22 mouse cellular contexts compared by ENCODE assay signal in genomic region chr13:17216524-17216923, GRCm38 (mm10).
DNase-seq lines count a peak whose midpoint lies in the region; ATAC-seq and TF ChIP-seq lines count a peak whose summit lies in the region.
"Had no signal": no experiment of that assay in that cellular context is flagged by ENCODE, and none has a peak within 500 bp of the region (broad histone marks: within the 10 kb centered on the region; RNA-seq: fewer than 3 reads in every experiment).

No protein-coding gene starts in this region.

- H3K4me3 ChIP-seq in gastrocnemius, adult 2 months = no peak overlapping the region
- no peak overlapping the region for H3K4me3 ChIP-seq in midbrain, postnatal 0 days (ENCODE audit: low read depth, low read length)
- H3K4me3 ChIP-seq in midbrain, embryonic 15.5 days = no peak overlapping the region
- no peak overlapping the region for H3K4me3 ChIP-seq in midbrain, embryonic 14.5 days (replicated peaks; ENCODE audit: low read depth, low read length)
- H3K4me3 ChIP-seq: embryonic facial prominence, embryonic 12.5 days; heart, embryonic 10.5 days; neural tube, embryonic 15.5 days had no signal

- H3K27ac ChIP-seq in gastrocnemius, adult 2 months = no peak overlapping the region
- no peak overlapping the region for H3K27ac ChIP-seq in midbrain, postnatal 0 days (ENCODE audit: low read depth, low read length)
- no peak overlapping the region for H3K27ac ChIP-seq in midbrain, embryonic 15.5 days
- no peak overlapping the region for H3K27ac ChIP-seq in midbrain, embryonic 14.5 days (replicated peaks; ENCODE audit: low read depth, low read length)
- H3K27ac ChIP-seq: embryonic facial prominence, embryonic 12.5 days; heart, embryonic 10.5 days; hindbrain, embryonic 14.5 days; neural tube, embryonic 15.5 days had no signal

- no peaks in the 10 kb centered on the region for H3K36me3 ChIP-seq in midbrain, postnatal 0 days (ENCODE audit: insufficient read depth, low read length)
- no peaks in the 10 kb centered on the region for H3K36me3 ChIP-seq in midbrain, embryonic 15.5 days (replicated peaks)
- H3K36me3 ChIP-seq in midbrain, embryonic 14.5 days (ENCODE audit: control insufficient read depth, insufficient read depth, low read length) = no peaks in the 10 kb centered on the region
- H3K36me3 ChIP-seq: embryonic facial prominence, embryonic 12.5 days; heart, embryonic 10.5 days; neural tube, embryonic 15.5 days had no signal

- no peak overlapping the region for H3K9ac ChIP-seq in midbrain, postnatal 0 days (replicated peaks; ENCODE audit: low read length, poor library complexity, severe bottlenecking)
- no peak overlapping the region for H3K9ac ChIP-seq in midbrain, embryonic 15.5 days
- H3K9ac ChIP-seq in midbrain, embryonic 14.5 days (replicated peaks; ENCODE audit: low read length) = no peak overlapping the region
- H3K9ac ChIP-seq: embryonic facial prominence, embryonic 12.5 days; hindbrain, embryonic 14.5 days; neural tube, embryonic 15.5 days had no signal

- DNase-seq in adrenal gland, postnatal 10 days = peak; percentile 18
- DNase-seq in adrenal gland, adult 18-20 months (ENCODE audit: low spot score in 2 of 2) = no peak
- DNase-seq in gastrocnemius, adult 2 months = peak; percentile 17
- no peak for DNase-seq in gastrocnemius, postnatal 10 days
- DNase-seq in midbrain, postnatal 0 days (ENCODE audit: low spot score) = peak; percentile 38
- no peak for DNase-seq in heart, adult 9 months (ENCODE audit: low spot score in 2 of 2)
- DNase-seq in midbrain, embryonic 14.5 days = no peak
- DNase-seq: gastrocnemius, postnatal 36 days; heart, postnatal 10 days; layer of hippocampus, postnatal 36 days; lung, adult 2 months; lung, postnatal 36 days; right cerebral cortex, postnatal 25 days; thymus, postnatal 25 days had no signal

- no peaks in the 10 kb centered on the region for H3K4me1 ChIP-seq in midbrain, postnatal 0 days (ENCODE audit: insufficient read depth, low read length)
- no peaks in the 10 kb centered on the region for H3K4me1 ChIP-seq in midbrain, embryonic 15.5 days
- H3K4me1 ChIP-seq in midbrain, embryonic 14.5 days (ENCODE audit: control insufficient read depth, insufficient read depth, low read length) = no peaks in the 10 kb centered on the region
- H3K4me1 ChIP-seq: embryonic facial prominence, embryonic 12.5 days; heart, embryonic 10.5 days; neural tube, embryonic 15.5 days had no signal

- H3K27me3 ChIP-seq in midbrain, postnatal 0 days (ENCODE audit: insufficient read depth, low read length) = no peaks in the 10 kb centered on the region
- no peaks in the 10 kb centered on the region for H3K27me3 ChIP-seq in midbrain, embryonic 15.5 days (replicated peaks)
- no peaks in the 10 kb centered on the region for H3K27me3 ChIP-seq in midbrain, embryonic 14.5 days (ENCODE audit: control insufficient read depth, insufficient read depth, low read length)
- H3K27me3 ChIP-seq: CH12.LX; embryonic facial prominence, embryonic 12.5 days; neural tube, embryonic 15.5 days had no signal

- TF ChIP-seq CTCF in gastrocnemius, adult 2 months (IDR thresholded peaks at IDR 0.05) = no peak
- no peak for TF ChIP-seq CTCF in midbrain, postnatal 0 days (IDR thresholded peaks at IDR 0.05)

- no peak; the same call in 1 of the 2 replicates for ATAC-seq in midbrain, postnatal 0 days (ENCODE audit: low FRiP score)
- no peak for ATAC-seq in midbrain, embryonic 15.5 days (replicated peaks)
- no peak for ATAC-seq in midbrain, embryonic 14.5 days (ENCODE audit: low FRiP score, low TSS enrichment)
- ATAC-seq: intestine, embryonic 16.5 days had no signal

- 67% methylated on average over 3 of the region's 3 CpGs for WGBS in midbrain, postnatal 0 days
- WGBS in midbrain, embryonic 15.5 days = 71% methylated on average over 3 of the region's 3 CpGs
- 76% methylated on average over 3 of the region's 3 CpGs for WGBS in midbrain, embryonic 14.5 days

- no peaks in the 10 kb centered on the region for H3K9me3 ChIP-seq in midbrain, postnatal 0 days (ENCODE audit: low read length)
- no peaks in the 10 kb centered on the region for H3K9me3 ChIP-seq in midbrain, embryonic 15.5 days
- no peaks in the 10 kb centered on the region for H3K9me3 ChIP-seq in midbrain, embryonic 14.5 days (ENCODE audit: control insufficient read depth, low read length)
- H3K9me3 ChIP-seq: embryonic facial prominence, embryonic 12.5 days; heart, embryonic 10.5 days; neural tube, embryonic 15.5 days had no signal

- no peak overlapping the region for H3K4me2 ChIP-seq in midbrain, postnatal 0 days (ENCODE audit: low read depth, low read length, poor library complexity, severe bottlenecking)
- H3K4me2 ChIP-seq in midbrain, embryonic 15.5 days = no peak overlapping the region
- H3K4me2 ChIP-seq in midbrain, embryonic 14.5 days (ENCODE audit: low read length) = no peak overlapping the region
- H3K4me2 ChIP-seq: embryonic facial prominence, embryonic 12.5 days; hindbrain, embryonic 14.5 days; liver, embryonic 11.5 days; neural tube, embryonic 15.5 days had no signal

- intact Hi-C loops in gastrocnemius, adult 2 months (cut with DNase I) = no loop called here

Comparison
In these comparisons a context has a peak if more than half of its experiments do, and no peak if none do; other contexts are left out.
1. DNase-seq: peak in adrenal gland, postnatal 10 days (single experiment), gastrocnemius, adult 2 months (single experiment) and midbrain, postnatal 0 days (single experiment); none in adrenal gland, adult 18-20 months (0 of 2), gastrocnemius, postnatal 10 days (single experiment), heart, adult 9 months (0 of 2) and midbrain, embryonic 14.5 days (single experiment).